Mouse (Mus musculus) left cerebral cortex, postnatal 4 days (tissue): ENCODE data around the gene Kndc1. TPM values are rescaled to one million over a fixed set of nuclear protein-coding genes. Genes with fewer than 3 reads are reported as not detected.

Experiments
- DNase-seq: peaks from one replicate; pipeline ENCODE4 v3.0.0-alpha.2; 2022
- intact Hi-C: fragments of 180-260 bp; cut with DNase I; formaldehyde crosslinking; loops from one replicate; pipeline ENCODE4 v1.15.1; 2025
- microRNA-seq: library from miRNA; unstranded; fragments of <30 nt; microRNA quantifications from one replicate; pipeline ENCODE4 v1.2.0, GENCODE M21; 2022
- total RNA-seq, 2 experiments: library from RNA; stranded (reverse); gene quantifications; 2 replicates each; pipeline ENCODE4 v1.2.3; 2021

Kndc1 gene
- total RNA-seq, 2 experiments from 2014 or later, result 36.2 to 45.3 TPM

GRCm38 (mm10) chr7:139979011-139979719 is 84.7 kb downstream of the Kndc1 start:
- DNase-seq, result no peak
- intact Hi-C loops, result no loop called here

GRCm38 (mm10) chr7:139980778-139981177 is 86.3 kb downstream of the Kndc1 start:
- no peak for DNase-seq

GRCm38 (mm10) chr7:139982058-139982457 is 87.6 kb downstream of the Kndc1 start:
- DNase-seq, result no peak
- intact Hi-C loops, result no loop called here

More at GRCm38 (mm10) chr7:139980778-139981177, 86.3 kb downstream of the Kndc1 start:
- intact Hi-C loops, result no loop called here

- intact Hi-C loops, result no loop called here
- DNase-seq, result no peak
These were observed 90.0 kb downstream of the Kndc1 start for GRCm38 (mm10) chr7:139984505-139984904.

GRCm38 (mm10) chr7:139988272-139988671 is 93.8 kb downstream of the Kndc1 start:
- no peak for DNase-seq
- intact Hi-C loops, result no loop called here

- intact Hi-C loops, result no loop called here
- DNase-seq, result no peak
These were observed 96.4 kb downstream of the Kndc1 start for GRCm38 (mm10) chr7:139990864-139991394.

Small RNA genes lying within 50 kb of the gene (microRNA-seq; reads per million reads assigned to microRNA genes)
- gene Mir202 (2.4 reads per million), gene Mir7062 (2.1 reads per million), gene mmu-mir-7686 (not detected)

Other genes starting within 250 kb of the Kndc1 start
- gene Cfap46, start 210.9 kb upstream of the Kndc1 start, total RNA-seq, result 1 to 10 TPM; 1.7 to 3.0 TPM
- gene Adgra1, start 60.5 kb upstream of the Kndc1 start, total RNA-seq, result 10 to 100 TPM; 17.8 to 25.1 TPM
- gene Utf1, start 49.1 kb downstream of the Kndc1 start, total RNA-seq, result not detected
- under 1 TPM; 0.66 to 0.83 TPM for gene 6430531B16Rik, start 84.1 kb downstream of the Kndc1 start, total RNA-seq
- 1 to 10 TPM; 2.4 to 2.6 TPM for gene Adam8, start 97.9 kb downstream of the Kndc1 start, total RNA-seq
- gene Zfp511, start 141.7 kb downstream of the Kndc1 start, total RNA-seq, result 10 to 100 TPM; 32.3 to 33.9 TPM
- gene Tubgcp2, start 142.0 kb downstream of the Kndc1 start, total RNA-seq, result 10 to 100 TPM; 55.1 to 58.0 TPM
- gene Msx3, start 154.4 kb downstream of the Kndc1 start, total RNA-seq, result 1 to 10 TPM; 2.3 to 2.5 TPM
- 100 to 1,000 TPM; 185 to 208 TPM for gene Caly, start 187.9 kb downstream of the Kndc1 start, total RNA-seq
- not detected for gene Prap1, start 198.7 kb downstream of the Kndc1 start, total RNA-seq
- 10 to 100 TPM; 10.4 to 15.3 TPM for gene Fuom, start 207.7 kb downstream of the Kndc1 start, total RNA-seq
- 1 to 10 TPM; 6.1 to 6.8 TPM for gene Paox, start 221.1 kb downstream of the Kndc1 start, total RNA-seq
- gene Echs1, start 221.8 kb downstream of the Kndc1 start, total RNA-seq, result 10 to 100 TPM; 55.1 to 59.6 TPM
- 10 to 100 TPM; 24.7 to 27.3 TPM for gene Mtg1, start 242.9 kb downstream of the Kndc1 start, total RNA-seq